Mouse (Mus musculus): Measurements from ENCODE around the gene Sec22a. TPM values are rescaled to one million over a fixed set of nuclear protein-coding genes. Genes with fewer than 3 reads are reported as not detected.
A peak's percentile ranks its signal among the peaks of the same experiment; 100 is the strongest.

Sec22a gene
- 35.3 and 38.5 TPM in 2 replicates for polyA plus RNA-seq (2014; fragmentation: Nextera tagmentation; extraction: Ambion mirVana)

- H3K9me3 ChIP-seq (ENCODE audit: control insufficient read depth, low read length) = no peaks in the 10 kb centered on the region
- ATAC-seq (ENCODE audit: insufficient number of reproducible peaks, low FRiP score, low TSS enrichment, low read depth) (peak; percentile 98), DNase-seq (ENCODE audit: low spot score) (peak; percentile 96)
- H3K4me1 ChIP-seq (ENCODE audit: control insufficient read depth, insufficient read depth, low read length) = no peaks in the 10 kb centered on the region
- H3K4me2 ChIP-seq (ENCODE audit: low read depth, severe bottlenecking) = peak within 1 kb of the TSS; percentile 84
- peak within 1 kb of the TSS; percentile 30; the same call in 1 of the 2 replicates for H3K27ac ChIP-seq (replicated peaks; ENCODE audit: low read depth, low read length)
- H3K27me3 ChIP-seq (ENCODE audit: control insufficient read depth, insufficient read depth, low read length) = no peaks in the 10 kb centered on the region
- peak within 1 kb of the TSS; percentile 88 for H3K9ac ChIP-seq (ENCODE audit: low read length)
- H3K4me3 ChIP-seq (ENCODE audit: low read depth, low read length) = peak within 1 kb of the TSS; percentile 88
- no peaks in the 10 kb centered on the region for H3K36me3 ChIP-seq (ENCODE audit: control insufficient read depth, insufficient read depth, low read length)
- WGBS = under 1% methylated on average over 67 of the region's 67 CpGs
These were observed at the start of gene Sec22a for GRCm38 (mm10) chr16:35363150-35364062. TSS of gene Sec22a (minus strand) at chr16:35363918.

GRCm38 (mm10) chr16:35406706-35407105 lies 43.0 kb upstream of the Sec22a start:
- DNase-seq (ENCODE audit: low spot score) = no peak
- Histone ChIP-seq H3K9ac (ENCODE audit: low read length) (no peak overlapping the region), H3K4me1 (ENCODE audit: control insufficient read depth, insufficient read depth, low read length) (no peaks in the 10 kb centered on the region), H3K27me3 (ENCODE audit: control insufficient read depth, insufficient read depth, low read length) (no peaks in the 10 kb centered on the region), H3K27ac (replicated peaks; ENCODE audit: low read depth, low read length) (no peak overlapping the region), H3K4me3 (ENCODE audit: low read depth, low read length) (no peak overlapping the region), H3K9me3 (ENCODE audit: control insufficient read depth, low read length) (no peaks in the 10 kb centered on the region), H3K4me2 (ENCODE audit: low read depth, severe bottlenecking) (no peak overlapping the region), H3K36me3 (ENCODE audit: control insufficient read depth, insufficient read depth, low read length) (no peaks in the 10 kb centered on the region; the same call in 1 of the 2 replicates)
- ATAC-seq (ENCODE audit: insufficient number of reproducible peaks, low FRiP score, low TSS enrichment, low read depth) = no peak
- WGBS = 23% methylated on average over 4 of the region's 4 CpGs

DNA sequence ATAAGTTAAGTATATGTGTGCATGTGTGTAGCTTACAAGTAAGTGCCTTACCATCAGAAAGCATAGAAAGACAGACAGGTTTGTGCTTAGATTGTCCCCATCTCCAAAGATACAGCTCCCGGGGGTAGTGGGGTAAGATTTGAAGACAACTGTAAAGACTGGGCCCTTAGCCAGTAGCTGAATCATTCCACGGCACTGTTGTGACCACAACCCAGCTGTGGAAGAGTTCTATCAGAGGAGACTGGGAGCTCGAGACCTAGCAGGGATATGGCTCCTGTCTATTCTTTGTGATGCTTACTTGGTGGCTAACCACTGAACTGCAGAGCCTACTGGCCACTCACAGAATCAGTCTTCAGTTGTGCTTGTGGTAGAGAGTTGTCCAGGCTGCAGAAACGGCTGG lies 42.4 kb upstream of the Sec22a start:
- Histone ChIP-seq H3K4me2 (ENCODE audit: low read depth, severe bottlenecking) (no peak overlapping the region), H3K4me1 (ENCODE audit: control insufficient read depth, insufficient read depth, low read length) (no peaks in the 10 kb centered on the region), H3K9me3 (ENCODE audit: control insufficient read depth, low read length) (no peaks in the 10 kb centered on the region), H3K9ac (ENCODE audit: low read length) (no peak overlapping the region), H3K4me3 (ENCODE audit: low read depth, low read length) (no peak overlapping the region), H3K27me3 (ENCODE audit: control insufficient read depth, insufficient read depth, low read length) (no peaks in the 10 kb centered on the region), H3K27ac (replicated peaks; ENCODE audit: low read depth, low read length) (no peak overlapping the region), H3K36me3 (ENCODE audit: control insufficient read depth, insufficient read depth, low read length) (no peaks in the 10 kb centered on the region; the same call in 1 of the 2 replicates)
- DNase-seq (ENCODE audit: low spot score) (no peak), ATAC-seq (ENCODE audit: insufficient number of reproducible peaks, low FRiP score, low TSS enrichment, low read depth) (no peak)
- 82% methylated on average over 4 of the region's 4 CpGs for WGBS

- Histone ChIP-seq H3K27ac (replicated peaks; ENCODE audit: low read depth, low read length) (no peak overlapping the region), H3K4me1 (ENCODE audit: control insufficient read depth, insufficient read depth, low read length) (no peaks in the 10 kb centered on the region), H3K9ac (ENCODE audit: low read length) (no peak overlapping the region), H3K4me3 (ENCODE audit: low read depth, low read length) (no peak overlapping the region), H3K9me3 (ENCODE audit: control insufficient read depth, low read length) (no peaks in the 10 kb centered on the region), H3K36me3 (ENCODE audit: control insufficient read depth, insufficient read depth, low read length) (no peaks in the 10 kb centered on the region; the same call in 1 of the 2 replicates), H3K27me3 (ENCODE audit: control insufficient read depth, insufficient read depth, low read length) (no peaks in the 10 kb centered on the region), H3K4me2 (ENCODE audit: low read depth, severe bottlenecking) (no peak overlapping the region)
- ATAC-seq (ENCODE audit: insufficient number of reproducible peaks, low FRiP score, low TSS enrichment, low read depth) = no peak
- no peak for DNase-seq (ENCODE audit: low spot score)
- 95% methylated on average over 14 of the region's 14 CpGs for whole genome bisulfite sequencing
These were observed 41.8 kb upstream of the Sec22a start for GRCm38 (mm10) chr16:35405348-35406080.

DNA sequence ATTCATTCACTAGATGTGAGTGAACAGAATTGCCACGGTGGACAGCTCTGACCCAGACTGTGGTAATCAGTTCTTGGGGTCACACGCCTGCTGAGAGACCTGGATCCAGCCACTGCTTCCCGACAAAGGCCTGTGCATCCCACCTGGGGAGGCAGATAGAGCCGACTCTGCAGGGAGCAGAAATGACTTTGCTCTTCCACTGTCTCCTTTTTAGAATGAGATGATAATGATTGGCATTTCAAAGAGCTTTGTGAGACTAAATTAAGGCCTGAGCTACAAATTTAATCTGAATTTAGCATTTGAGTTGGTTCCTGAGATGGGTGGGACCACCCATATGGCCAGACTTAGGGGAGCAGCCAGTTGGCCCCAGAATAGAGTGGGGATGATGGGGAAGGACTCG lies 41.1 kb upstream of the Sec22a start:
- no peak overlapping the region for H3K4me2 ChIP-seq (ENCODE audit: low read depth, severe bottlenecking)
- no peak overlapping the region for H3K9ac ChIP-seq (ENCODE audit: low read length)
- H3K27me3 ChIP-seq (ENCODE audit: control insufficient read depth, insufficient read depth, low read length) = no peaks in the 10 kb centered on the region
- no peaks in the 10 kb centered on the region for H3K9me3 ChIP-seq (ENCODE audit: control insufficient read depth, low read length)
- H3K36me3 ChIP-seq (ENCODE audit: control insufficient read depth, insufficient read depth, low read length) = no peaks in the 10 kb centered on the region; the same call in 1 of the 2 replicates
- WGBS = 82% methylated on average over 5 of the region's 5 CpGs
- no peak for ATAC-seq (ENCODE audit: insufficient number of reproducible peaks, low FRiP score, low TSS enrichment, low read depth)
- H3K4me1 ChIP-seq (ENCODE audit: control insufficient read depth, insufficient read depth, low read length) = no peaks in the 10 kb centered on the region
- no peak for DNase-seq (ENCODE audit: low spot score)
- no peak overlapping the region for H3K4me3 ChIP-seq (ENCODE audit: low read depth, low read length)
- no peak overlapping the region for H3K27ac ChIP-seq (replicated peaks; ENCODE audit: low read depth, low read length)

DNA sequence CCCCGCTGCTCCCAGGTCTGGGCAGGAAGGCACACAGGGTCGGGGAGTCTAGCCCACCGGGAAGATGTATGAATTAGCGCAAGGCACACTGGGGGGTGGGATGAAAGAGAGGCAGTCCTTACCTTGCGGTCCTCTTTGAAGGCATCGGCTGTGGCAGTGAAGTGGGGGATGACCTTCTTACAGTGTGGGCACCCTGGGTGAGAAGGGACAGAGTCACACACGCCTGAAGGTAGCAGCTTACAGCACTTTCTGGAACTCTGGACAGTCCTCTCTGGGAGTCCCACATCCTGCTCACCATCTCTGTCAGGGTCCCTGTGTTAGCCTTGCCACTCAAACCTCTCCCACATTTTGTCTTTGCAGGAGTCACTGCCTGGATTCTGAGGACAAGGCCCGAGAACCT lies 40.2 kb upstream of the Sec22a start:
- DNase-seq (ENCODE audit: low spot score) (no peak), ATAC-seq (ENCODE audit: insufficient number of reproducible peaks, low FRiP score, low TSS enrichment, low read depth) (no peak)
- H3K27me3 ChIP-seq (ENCODE audit: control insufficient read depth, insufficient read depth, low read length) = no peaks in the 10 kb centered on the region
- no peaks in the 10 kb centered on the region; the same call in 1 of the 2 replicates for H3K36me3 ChIP-seq (ENCODE audit: control insufficient read depth, insufficient read depth, low read length)
- H3K4me1 ChIP-seq (ENCODE audit: control insufficient read depth, insufficient read depth, low read length) = no peaks in the 10 kb centered on the region
- H3K9me3 ChIP-seq (ENCODE audit: control insufficient read depth, low read length) = no peaks in the 10 kb centered on the region
- H3K4me2 ChIP-seq (ENCODE audit: low read depth, severe bottlenecking) = no peak overlapping the region
- H3K27ac ChIP-seq (replicated peaks; ENCODE audit: low read depth, low read length) = no peak overlapping the region
- 91% methylated on average over 8 of the region's 8 CpGs for WGBS
- no peak overlapping the region for H3K9ac ChIP-seq (ENCODE audit: low read length)
- H3K4me3 ChIP-seq (ENCODE audit: low read depth, low read length) = no peak overlapping the region

DNA sequence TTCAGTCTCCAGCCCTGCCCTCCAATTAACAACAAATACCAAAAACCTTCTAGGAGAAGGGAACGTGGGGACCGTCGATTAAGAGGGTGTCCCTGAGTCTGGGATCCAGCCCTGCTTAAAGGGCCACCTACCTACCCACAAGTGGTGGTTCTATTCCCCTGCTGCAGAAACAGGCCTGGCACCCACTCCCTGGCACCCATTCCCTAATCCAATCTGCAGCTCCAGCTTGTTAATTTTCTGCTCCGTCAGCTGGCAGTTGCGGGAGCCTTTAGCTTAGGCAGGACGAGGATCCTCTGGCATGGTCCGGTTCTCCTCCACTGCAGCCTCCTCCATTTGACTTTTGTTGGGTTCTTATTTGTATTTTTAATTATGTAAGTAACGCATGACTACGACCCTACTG lies 39.6 kb upstream of the Sec22a start:
- WGBS = 95% methylated on average over 9 of the region's 9 CpGs
- no peak overlapping the region for H3K9ac ChIP-seq (ENCODE audit: low read length)
- no peak overlapping the region for H3K27ac ChIP-seq (replicated peaks; ENCODE audit: low read depth, low read length)
- ATAC-seq (ENCODE audit: insufficient number of reproducible peaks, low FRiP score, low TSS enrichment, low read depth) (no peak), DNase-seq (ENCODE audit: low spot score) (no peak)
- no peaks in the 10 kb centered on the region for H3K9me3 ChIP-seq (ENCODE audit: control insufficient read depth, low read length)
- H3K27me3 ChIP-seq (ENCODE audit: control insufficient read depth, insufficient read depth, low read length) = no peaks in the 10 kb centered on the region
- H3K36me3 ChIP-seq (ENCODE audit: control insufficient read depth, insufficient read depth, low read length) = no peaks in the 10 kb centered on the region; the same call in 1 of the 2 replicates
- H3K4me1 ChIP-seq (ENCODE audit: control insufficient read depth, insufficient read depth, low read length) = no peaks in the 10 kb centered on the region
- no peak overlapping the region for H3K4me2 ChIP-seq (ENCODE audit: low read depth, severe bottlenecking)
- H3K4me3 ChIP-seq (ENCODE audit: low read depth, low read length) = no peak overlapping the region

- 84% methylated on average over 8 of the region's 8 CpGs for WGBS
- H3K36me3 ChIP-seq (ENCODE audit: control insufficient read depth, insufficient read depth, low read length) = no peaks in the 10 kb centered on the region
- no peak overlapping the region for H3K9ac ChIP-seq (ENCODE audit: low read length)
- ATAC-seq (ENCODE audit: insufficient number of reproducible peaks, low FRiP score, low TSS enrichment, low read depth) = no peak
- no peaks in the 10 kb centered on the region for H3K4me1 ChIP-seq (ENCODE audit: control insufficient read depth, insufficient read depth, low read length)
- DNase-seq (ENCODE audit: low spot score) = no peak
- no peaks in the 10 kb centered on the region for H3K27me3 ChIP-seq (ENCODE audit: control insufficient read depth, insufficient read depth, low read length)
- H3K9me3 ChIP-seq (ENCODE audit: control insufficient read depth, low read length) = no peaks in the 10 kb centered on the region
- no peak overlapping the region for H3K27ac ChIP-seq (replicated peaks; ENCODE audit: low read depth, low read length)
- H3K4me3 ChIP-seq (ENCODE audit: low read depth, low read length) = no peak overlapping the region
- H3K4me2 ChIP-seq (ENCODE audit: low read depth, severe bottlenecking) = no peak overlapping the region
These were observed 29.1 kb upstream of the Sec22a start for GRCm38 (mm10) chr16:35392813-35393212.
